Comparison of ENCODE assay signal across 10 mouse cellular contexts in genomic region chr2:116942321-116942791, GRCm38 (mm10).
DNase-seq lines count a peak whose midpoint lies in the region; ATAC-seq and TF ChIP-seq lines count a peak whose summit lies in the region.
"Had no signal": no experiment of that assay in that cellular context is flagged by ENCODE, and none has a peak within 500 bp of the region (broad histone marks: within the 10 kb centered on the region; RNA-seq: fewer than 3 reads in every experiment).

No protein-coding gene starts in this region.

- 0 out of 2 replicates have a peak, but pooled peaks cover 4% of the 10 kb centered on the region for H3K4me1 ChIP-seq in kidney, adult 2 months (ENCODE audit: control insufficient read depth, insufficient read depth, low read length)
- H3K4me1 ChIP-seq in heart, embryonic 13.5 days = peaks cover 14% of the 10 kb centered on the region
- peaks cover 0 to 9% of the 10 kb centered on the region in 2 experiments; a peak in 1 of 4 replicates for H3K4me1 ChIP-seq in liver, embryonic 14.5 days (replicated peaks; ENCODE audit: control insufficient read depth in 2 of 2, insufficient read depth in 2 of 2, low read length in 1 of 2)
- no peaks in the 10 kb centered on the region for H3K4me1 ChIP-seq in stomach, postnatal 0 days (replicated peaks; ENCODE audit: control insufficient read depth, insufficient read depth)

- no peak overlapping the region for H3K4me2 ChIP-seq in heart, embryonic 13.5 days
- H3K4me2 ChIP-seq in liver, embryonic 14.5 days (ENCODE audit: low read depth) = no peak overlapping the region
- H3K4me2 ChIP-seq in stomach, postnatal 0 days (replicated peaks; ENCODE audit: low read depth) = no peak overlapping the region

- H3K9me3 ChIP-seq in heart, embryonic 13.5 days = no peaks in the 10 kb centered on the region
- no peaks in the 10 kb centered on the region for H3K9me3 ChIP-seq in liver, embryonic 14.5 days (ENCODE audit: control insufficient read depth, low read length)
- H3K9me3 ChIP-seq in stomach, postnatal 0 days (ENCODE audit: control insufficient read depth, low read length) = no peaks in the 10 kb centered on the region

- TF ChIP-seq EP300 in liver, embryonic 14.5 days (IDR thresholded peaks at IDR 0.05; ENCODE audit: low read depth) = no peak
- TF ChIP-seq EP300 in stomach, postnatal 0 days (optimal IDR thresholded peaks at IDR 0.05) = no peak

- ATAC-seq in heart, embryonic 13.5 days (ENCODE audit: extremely low read depth, insufficient number of reproducible peaks, low FRiP score, low TSS enrichment) = no peak
- ATAC-seq in liver, embryonic 14.5 days (ENCODE audit: insufficient read depth) = peak; percentile 45; the same call in 1 of the 2 replicates
- ATAC-seq in stomach, postnatal 0 days (ENCODE audit: low FRiP score, low TSS enrichment) = peak; percentile 94
- no peak for ATAC-seq in activated CD4-positive, CD25-positive, alpha-beta regulatory T cell, adult 4 months

- no peak overlapping the region for H3K9ac ChIP-seq in heart, embryonic 13.5 days
- H3K9ac ChIP-seq in liver, embryonic 14.5 days (replicated peaks) = no peak overlapping the region
- no peak overlapping the region for H3K9ac ChIP-seq in stomach, postnatal 0 days (ENCODE audit: low read length)

- H3K4me3 ChIP-seq in kidney, adult 2 months (ENCODE audit: insufficient read depth, low read depth, low read length) = no peak overlapping the region
- H3K4me3 ChIP-seq in heart, embryonic 13.5 days = no peak overlapping the region
- no peak overlapping the region for H3K4me3 ChIP-seq in liver, embryonic 14.5 days (ENCODE audit: insufficient read depth in 1 of 2, low read depth in 2 of 2, low read length in 2 of 2)
- H3K4me3 ChIP-seq in stomach, postnatal 0 days (ENCODE audit: low read depth, low read length) = no peak overlapping the region
- H3K4me3 ChIP-seq: erythroblast, embryonic 14.5 days had no signal

- 55% methylated on average over 8 of the region's 8 CpGs for WGBS in kidney, adult 2 months
- WGBS in heart, embryonic 13.5 days = 46% methylated on average over 8 of the region's 8 CpGs
- WGBS in liver, embryonic 14.5 days (ENCODE audit: insufficient replicate concordance) = 21% methylated on average over 8 of the region's 8 CpGs
- 42% methylated on average over 8 of the region's 8 CpGs for WGBS in stomach, postnatal 0 days

- H3K27me3 ChIP-seq in kidney, adult 2 months (replicated peaks; ENCODE audit: control insufficient read depth, insufficient read depth, low read length) = no peaks in the 10 kb centered on the region
- H3K27me3 ChIP-seq in heart, embryonic 13.5 days (replicated peaks) = no peaks in the 10 kb centered on the region
- H3K27me3 ChIP-seq in liver, embryonic 14.5 days (ENCODE audit: control insufficient read depth, insufficient read depth, low read length) = no peaks in the 10 kb centered on the region
- H3K27me3 ChIP-seq in stomach, postnatal 0 days (ENCODE audit: control insufficient read depth, insufficient read depth, low read length) = no peaks in the 10 kb centered on the region

- no peak for TF ChIP-seq CTCF in kidney, adult 2 months (conservative IDR thresholded peaks at IDR 0.05; ENCODE audit: insufficient read depth, insufficient read length, low read depth, low read length)
- TF ChIP-seq CTCF in liver, embryonic 14.5 days (IDR thresholded peaks at IDR 0.05; ENCODE audit: low read depth) = no peak
- no peak for TF ChIP-seq CTCF in stomach, postnatal 0 days (IDR thresholded peaks at IDR 0.05; ENCODE audit: low read depth)

- peak; percentile 35 for DNase-seq in kidney, adult 2 months
- DNase-seq in kidney, adult 18-20 months = no peak
- no peak for DNase-seq in liver, embryonic 14.5 days (ENCODE audit: low read depth in 3 of 3, low spot score in 3 of 3)
- DNase-seq in stomach, postnatal 0 days (ENCODE audit: low spot score) = peak; percentile 49
- DNase-seq in ovary, adult 18-20 months (ENCODE audit: low spot score) = no peak
- DNase-seq in right cerebral cortex, postnatal 36 days (ENCODE audit: low spot score in 2 of 2) = no peak
- DNase-seq: left cerebral cortex, postnatal 4 days had no signal

- H3K27ac ChIP-seq in kidney, adult 2 months (ENCODE audit: insufficient read depth, low read depth, low read length) = peak overlapping the region; percentile 39; the same call in 1 of the 2 replicates
- peak overlapping the region; percentile 36; the same call in 1 of the 2 replicates for H3K27ac ChIP-seq in heart, embryonic 13.5 days (replicated peaks)
- no peak overlapping the region for H3K27ac ChIP-seq in liver, embryonic 14.5 days
- H3K27ac ChIP-seq in stomach, postnatal 0 days (replicated peaks) = no peak overlapping the region

- no peaks in the 10 kb centered on the region for H3K36me3 ChIP-seq in kidney, adult 2 months (ENCODE audit: control insufficient read depth, insufficient read depth, low read length)
- H3K36me3 ChIP-seq in heart, embryonic 13.5 days = no peaks in the 10 kb centered on the region
- no peaks in the 10 kb centered on the region for H3K36me3 ChIP-seq in liver, embryonic 14.5 days (replicated peaks; ENCODE audit: control insufficient read depth, insufficient read depth, low read depth)
- H3K36me3 ChIP-seq in stomach, postnatal 0 days (ENCODE audit: control insufficient read depth, insufficient read depth, low read length) = no peaks in the 10 kb centered on the region

- TF ChIP-seq POLR2A in kidney, adult 2 months (IDR thresholded peaks at IDR 0.05; ENCODE audit: low read depth, low read length) = no peak

Comparison
In these comparisons a context has a peak if more than half of its experiments do, and no peak if none do; other contexts are left out.
1. DNase-seq: peak in kidney, adult 2 months (single experiment) and stomach, postnatal 0 days (single experiment); none in kidney, adult 18-20 months (single experiment), liver, embryonic 14.5 days (0 of 3), ovary, adult 18-20 months (single experiment) and right cerebral cortex, postnatal 36 days (0 of 2).
2. H3K27ac ChIP-seq: peak in kidney, adult 2 months (single experiment) and heart, embryonic 13.5 days (single experiment); none in liver, embryonic 14.5 days (single experiment) and stomach, postnatal 0 days (single experiment).
3. ATAC-seq: peak in liver, embryonic 14.5 days (single experiment) and stomach, postnatal 0 days (single experiment); none in heart, embryonic 13.5 days (single experiment) and activated CD4-positive, CD25-positive, alpha-beta regulatory T cell, adult 4 months (single experiment).